Mouse (Mus musculus) liver, postnatal 0 days (tissue): ENCODE data around the gene Cd48. TPM values are rescaled to one million over a fixed set of nuclear protein-coding genes. Genes with fewer than 3 reads are reported as not detected.
"Not testable (repeated sequence)": the region's sequence is repeated elsewhere in the genome, so short reads cannot be mapped to it uniquely, and the experiment has no call there.

Experiments used
- ATAC-seq: fragments of 200-750 bp; cut with Nextera tagmentation; 2 replicates; pipeline ENCODE4 v1.8.0; 2017; ENCODE audit warnings: mild to moderate bottlenecking, moderate library complexity
- DNase-seq: peaks from one replicate; pipeline ENCODE4 v3.0.0-alpha.2; 2016
- H3K27ac ChIP-seq: fragments of 300-500 bp; sonication (generic); 2 replicates; pipeline ENCODE4 v1.5.1; 2014; ENCODE audit warnings: antibody characterized with exemption, moderate library complexity, mild to moderate bottlenecking, low read depth
- H3K27me3 ChIP-seq: fragments of 300-500 bp; sonication (generic); 2 replicates; pipeline ENCODE4 v1.6.1; 2014; ENCODE audit warnings: low read length, control low read depth, mixed read lengths; ENCODE audit not compliant: insufficient read depth
- H3K36me3 ChIP-seq: fragments of 300-500 bp; sonication (generic); replicated peaks from 2 replicates; pipeline ENCODE4 v1.6.1; 2014; ENCODE audit warnings: mild to moderate bottlenecking, control low read depth, low read length, moderate library complexity, mixed read lengths; ENCODE audit not compliant: insufficient read depth
- H3K4me1 ChIP-seq: fragments of 300-500 bp; sonication (generic); 2 replicates; pipeline ENCODE4 v1.6.1; 2014; ENCODE audit warnings: antibody characterized with exemption, mild to moderate bottlenecking, control low read depth; ENCODE audit not compliant: insufficient read depth
- H3K4me2 ChIP-seq: fragments of 300-500 bp; sonication (generic); 2 replicates; pipeline ENCODE4 v1.6.1; 2014; ENCODE audit warnings: low read depth, mild to moderate bottlenecking, low read length, moderate library complexity, mixed read lengths
- H3K4me3 ChIP-seq: fragments of 300-500 bp; sonication (generic); 2 replicates; pipeline ENCODE4 v1.5.1; 2014; ENCODE audit warnings: low read depth, low read length
- H3K9ac ChIP-seq: fragments of 300-500 bp; sonication (generic); replicated peaks from 2 replicates; pipeline ENCODE4 v1.6.1; 2014; ENCODE audit warnings: mild to moderate bottlenecking, moderate library complexity
- H3K9me3 ChIP-seq: fragments of 300-500 bp; sonication (generic); 2 replicates; pipeline ENCODE4 v1.6.1; 2016; ENCODE audit warnings: mild to moderate bottlenecking, control low read depth, low read length, mixed read lengths
- CTCF ChIP-seq: sonication (generic); IDR thresholded peaks from 2 replicates; pipeline ENCODE4 v1.5.1; 2016; ENCODE audit warnings: antibody characterized with exemption, low read depth
- EP300 ChIP-seq: IDR thresholded peaks from 2 replicates; pipeline ENCODE4 v1.6.1; 2016; ENCODE audit warnings: antibody characterized with exemption, low read depth, mild to moderate bottlenecking
- WGBS: fragments of 180-500 bp; shearing (Covaris S2); extraction: QIAGEN DNeasy Blood & Tissue Kit; methylation state at CpG from one replicate; pipeline ENCODE4 v1.1.7; 2014; ENCODE audit not compliant: insufficient replicate concordance; 5-methylcytosine and 5-hydroxymethylcytosine counted together
- polyA plus RNA-seq: library from polyadenylated mRNA; unstranded; fragments of >200 nt; fragmentation: Nextera tagmentation; extraction: Ambion mirVana; gene quantifications from 2 replicates; pipeline ENCODE4 v1.2.1, GENCODE M21; 2015

Gene Cd48
- polyA plus RNA-seq, 1 experiment from 2014 or later: 17.9 TPM

GRCm38 (mm10) chr1:171674467-171674866 lies 7.3 kb upstream of the Cd48 start:
- Histone ChIP-seq H3K4me3 (no peak overlapping the region), H3K9ac (no peak overlapping the region), H3K36me3 (no peaks in the 10 kb centered on the region), H3K4me1 (peaks cover 4% of the 10 kb centered on the region), H3K4me2 (no peak overlapping the region), H3K9me3 (no peaks in the 10 kb centered on the region), H3K27me3 (no peaks in the 10 kb centered on the region), H3K27ac (no peak overlapping the region)
- TF ChIP-seq EP300 (peak; percentile 65; the same call in 1 of the 2 replicates), CTCF (no peak)
- DNase-seq (no peak), ATAC-seq (peak; percentile 64)
- 50% methylated on average over 1 of the region's 1 CpGs for WGBS

GRCm38 (mm10) chr1:171677721-171678120 lies 4.1 kb upstream of the Cd48 start:
- H3K27me3 ChIP-seq: no peaks in the 10 kb centered on the region
- no peak overlapping the region for H3K9ac ChIP-seq
- no peaks in the 10 kb centered on the region for H3K9me3 ChIP-seq
- DNase-seq (no peak), ATAC-seq (peak; percentile 49; the same call in 1 of the 2 replicates)
- no peak overlapping the region for H3K27ac ChIP-seq
- TF ChIP-seq CTCF (no peak), EP300 (0 out of 2 replicates have a peak, but pooled peaks have one; percentile 34)
- H3K4me2 ChIP-seq: no peak overlapping the region
- 31% methylated on average over 1 of the region's 1 CpGs for WGBS
- no peaks in the 10 kb centered on the region for H3K36me3 ChIP-seq
- peaks cover 9% of the 10 kb centered on the region for H3K4me1 ChIP-seq
- H3K4me3 ChIP-seq: no peak overlapping the region

- no peak for DNase-seq
- Histone ChIP-seq H3K4me1 (peaks cover 6% of the 10 kb centered on the region), H3K27me3 (no peaks in the 10 kb centered on the region), H3K4me3 (peak overlapping the region; percentile 42), H3K27ac (peak overlapping the region; percentile 64), H3K36me3 (no peaks in the 10 kb centered on the region), H3K9me3 (no peaks in the 10 kb centered on the region), H3K9ac (no peak overlapping the region), H3K4me2 (peak overlapping the region; percentile 67)
- no peak for TF ChIP-seq EP300
- no peak for TF ChIP-seq CTCF
- no peak for ATAC-seq
- WGBS: 35% methylated on average over 7 of the region's 7 CpGs
Measured at GRCm38 (mm10) chr1:171681009-171681408, 800 bp upstream of the Cd48 start.

- ATAC-seq (no peak), DNase-seq (no peak)
- no peak for TF ChIP-seq EP300
- no peak for TF ChIP-seq CTCF
- WGBS: 74% methylated on average over 9 of the region's 9 CpGs
- Histone ChIP-seq H3K4me1 (peaks cover 6% of the 10 kb centered on the region), H3K9me3 (no peaks in the 10 kb centered on the region), H3K27me3 (no peaks in the 10 kb centered on the region), H3K27ac (no peak overlapping the region), H3K36me3 (no peaks in the 10 kb centered on the region), H3K4me3 (no peak overlapping the region), H3K4me2 (no peak overlapping the region), H3K9ac (no peak overlapping the region)
Measured at GRCm38 (mm10) chr1:171684923-171685322, 3.1 kb downstream of the Cd48 start.

- H3K4me3 ChIP-seq: no peak overlapping the region
- H3K4me2 ChIP-seq: no peak overlapping the region
- ATAC-seq (no peak), DNase-seq (no peak)
- 46% methylated on average over 4 of the region's 4 CpGs for WGBS
- H3K9me3 ChIP-seq: no peaks in the 10 kb centered on the region
- no peak overlapping the region for H3K27ac ChIP-seq
- TF ChIP-seq CTCF (no peak), EP300 (no peak)
- H3K27me3 ChIP-seq: no peaks in the 10 kb centered on the region
- no peaks in the 10 kb centered on the region for H3K4me1 ChIP-seq
- no peaks in the 10 kb centered on the region for H3K36me3 ChIP-seq
- H3K9ac ChIP-seq: no peak overlapping the region
Measured at GRCm38 (mm10) chr1:171687320-171687719, 5.5 kb downstream of the Cd48 start.

- H3K9ac ChIP-seq: no peak overlapping the region
- no peak overlapping the region for H3K4me2 ChIP-seq
- ATAC-seq (no peak), DNase-seq (no peak)
- 60% methylated on average over 1 of the region's 1 CpGs for WGBS
- no peak overlapping the region for H3K27ac ChIP-seq
- no peaks in the 10 kb centered on the region for H3K9me3 ChIP-seq
- no peaks in the 10 kb centered on the region for H3K4me1 ChIP-seq
- TF ChIP-seq CTCF (no peak), EP300 (no peak)
- no peaks in the 10 kb centered on the region for H3K27me3 ChIP-seq
- no peaks in the 10 kb centered on the region for H3K36me3 ChIP-seq
- H3K4me3 ChIP-seq: no peak overlapping the region
Measured at GRCm38 (mm10) chr1:171693918-171694317, 12.1 kb downstream of the Cd48 start.

- Histone ChIP-seq H3K36me3 (no peaks in the 10 kb centered on the region), H3K4me1 (no peaks in the 10 kb centered on the region), H3K27ac (no peak overlapping the region), H3K4me2 (no peak overlapping the region), H3K9ac (no peak overlapping the region), H3K9me3 (no peaks in the 10 kb centered on the region), H3K27me3 (no peaks in the 10 kb centered on the region), H3K4me3 (no peak overlapping the region)
- TF ChIP-seq EP300 (no peak), CTCF (peak; percentile 78)
- WGBS: 17% methylated on average over 6 of the region's 6 CpGs
- DNase-seq (peak; percentile 62), ATAC-seq (peak; percentile 41; the same call in 1 of the 2 replicates)
Measured at GRCm38 (mm10) chr1:171698983-171699382, 17.2 kb downstream of the Cd48 start.

- ATAC-seq, H3K27ac ChIP-seq, H3K9me3 ChIP-seq, H3K4me2 ChIP-seq, H3K36me3 ChIP-seq, H3K9ac ChIP-seq, DNase-seq, H3K27me3 ChIP-seq, H3K4me3 ChIP-seq, H3K4me1 ChIP-seq: not testable (repeated sequence)
- WGBS: 59% methylated on average over 1 of the region's 1 CpGs
Measured at GRCm38 (mm10) chr1:171713736-171714135, 31.9 kb downstream of the Cd48 start.
